Comparison of ENCODE assay signal across 10 mouse cellular contexts in genomic region chr14:59232003-59232402, GRCm38 (mm10). TPM values are rescaled to one million over a fixed set of nuclear protein-coding genes. Genes with fewer than 3 reads are reported as not detected.
DNase-seq lines count a peak whose midpoint lies in the region; ATAC-seq and TF ChIP-seq lines count a peak whose summit lies in the region.
"Had no signal": no experiment of that assay in that cellular context is flagged by ENCODE, and none has a peak within 500 bp of the region (broad histone marks: within the 10 kb centered on the region; RNA-seq: fewer than 3 reads in every experiment).

No protein-coding gene starts in this region.

- intact Hi-C loops in gastrocnemius, adult 2 months (cut with DNase I) = no loop called here

- H3K27me3 ChIP-seq in hindbrain, embryonic 14.5 days (ENCODE audit: control insufficient read depth, insufficient read depth, low read length) = no peaks in the 10 kb centered on the region

- no peak overlapping the region for H3K9ac ChIP-seq in hindbrain, embryonic 14.5 days

- ATAC-seq in hindbrain, embryonic 14.5 days (ENCODE audit: low FRiP score) = no peak

- H3K4me3 ChIP-seq in gastrocnemius, adult 2 months = no peak overlapping the region
- H3K4me3 ChIP-seq in hindbrain, embryonic 14.5 days (replicated peaks; ENCODE audit: low read length) = no peak overlapping the region

- peak; percentile 44 for DNase-seq in gastrocnemius, adult 2 months
- no peak for DNase-seq in gastrocnemius, adult 8-10 months (ENCODE audit: low spot score in 2 of 2)
- DNase-seq in 3T3-L1 (ENCODE audit: low read depth, low spot score) = peak; percentile 63
- DNase-seq in adrenal gland, adult 8-10 months = peak; percentile 46
- peak; percentile 10 to 23 for DNase-seq in kidney, postnatal 4 days
- DNase-seq in thymus, postnatal 36 days = no peak
- DNase-seq in hindbrain, embryonic 14.5 days (ENCODE audit: low spot score) = no peak
- DNase-seq in right cerebral cortex, postnatal 14 days = no peak

- no peaks in the 10 kb centered on the region for H3K9me3 ChIP-seq in hindbrain, embryonic 14.5 days (ENCODE audit: control insufficient read depth, low read length)

- TF ChIP-seq CTCF in gastrocnemius, adult 2 months (IDR thresholded peaks at IDR 0.05) = peak; percentile 37; the same call in 1 of the 2 replicates

- 81% methylated on average over 5 of the region's 5 CpGs for WGBS in hindbrain, embryonic 14.5 days

- no peak overlapping the region for H3K27ac ChIP-seq in gastrocnemius, adult 2 months
- no peak overlapping the region for H3K27ac ChIP-seq in hindbrain, embryonic 14.5 days

- H3K36me3 ChIP-seq in hindbrain, embryonic 14.5 days (replicated peaks; ENCODE audit: control insufficient read depth, insufficient read depth) = peaks cover 98% of the 10 kb centered on the region

- H3K4me1 ChIP-seq in hindbrain, embryonic 14.5 days (replicated peaks; ENCODE audit: control insufficient read depth, insufficient read depth, low read length) = no peaks in the 10 kb centered on the region

- H3K4me2 ChIP-seq in hindbrain, embryonic 14.5 days (replicated peaks) = no peak overlapping the region

RNA-seq across cellular contexts. Expression of gene Gm6904, which starts 28.0 kb away (rescaled TPM):
- not detected for total RNA-seq in gastrocnemius, adult 2 months (2021)
- total RNA-seq in gastrocnemius, adult 8-10 months (2022) = not detected
- not detected for total RNA-seq in adrenal gland, adult 8-10 months (2022)
- not detected in 2 replicates for polyA plus RNA-seq in hindbrain, embryonic 14.5 days (2014; fragmentation: Nextera tagmentation; extraction: Ambion mirVana)
- total RNA-seq: heart, postnatal 14 days had no signal
- polyA plus RNA-seq: neural tube, embryonic 11.5 days had no signal

RNA-seq across cellular contexts. Expression of gene Rcbtb1, which starts 31.0 kb away (rescaled TPM):
- total RNA-seq in gastrocnemius, adult 2 months (2021) = 10 to 100 TPM; 11.1 to 12.7 TPM
- total RNA-seq in gastrocnemius, adult 8-10 months (2022) = 10 to 100 TPM; 11.0 to 14.5 (median 13.9) TPM
- total RNA-seq in adrenal gland, adult 8-10 months (2022) = 10 to 100 TPM; 41.0 to 46.6 (median 44.5) TPM
- 47.9 and 51.9 TPM in 2 replicates for polyA plus RNA-seq in hindbrain, embryonic 14.5 days (2014; fragmentation: Nextera tagmentation; extraction: Ambion mirVana)

RNA-seq across cellular contexts. Expression of gene Gm5142, which starts 53.5 kb away (rescaled TPM):
- not detected for total RNA-seq in gastrocnemius, adult 2 months (2021)
- total RNA-seq in gastrocnemius, adult 8-10 months (2022) = not detected
- not detected for total RNA-seq in adrenal gland, adult 8-10 months (2022)
- polyA plus RNA-seq in hindbrain, embryonic 14.5 days (2014; fragmentation: Nextera tagmentation; extraction: Ambion mirVana) = not detected in 2 replicates
- total RNA-seq: heart, postnatal 14 days had no signal
- polyA plus RNA-seq: neural tube, embryonic 11.5 days had no signal

Comparison
In these comparisons a context has a peak if more than half of its experiments do, and no peak if none do; other contexts are left out.
1. DNase-seq: peak in gastrocnemius, adult 2 months (single experiment), 3T3-L1 (single experiment), adrenal gland, adult 8-10 months (single experiment) and kidney, postnatal 4 days (2 of 2); none in gastrocnemius, adult 8-10 months (0 of 2), thymus, postnatal 36 days (0 of 2), hindbrain, embryonic 14.5 days (single experiment) and right cerebral cortex, postnatal 14 days (single experiment).